Mouse (Mus musculus) adrenal gland, postnatal 0 days (tissue): Measurements from ENCODE around the gene Sprr1b. TPM values are rescaled to one million over a fixed set of nuclear protein-coding genes. Genes with fewer than 3 reads are reported as not detected.

Experiments
- polyA plus RNA-seq: library from polyadenylated mRNA; unstranded; fragments of >200 nt; fragmentation: Nextera tagmentation; extraction: Ambion mirVana; gene quantifications from 2 replicates; pipeline ENCODE4 v1.2.1, GENCODE M21; 2015

Sprr1b gene
- 0.32 TPM in 1 of 2 replicates, not detected in the other for polyA plus RNA-seq

GRCm38 (mm10) chr3:92438689-92439088, at the start of gene Sprr1b:
TSS of gene Sprr1b (minus strand) at chr3:92438789.

GRCm38 (mm10) chr3:92485863-92486262, 47.3 kb upstream of the Sprr1b start, which contains the start of gene Sprr1a:
TSS of gene Sprr1a (minus strand) at chr3:92485895.

GRCm38 (mm10) chr3:92458620-92459019, 20.0 kb upstream of the Sprr1b start, which contains the start of gene Sprr3:
TSS of gene Sprr3 (minus strand) at chr3:92458720.

GRCm38 (mm10) chr3:92432282-92432681, 6.3 kb downstream of the Sprr1b start, which contains the start of gene Sprr2k:
TSS of gene Sprr2k (plus strand) at chr3:92432582.

GRCm38 (mm10) chr3:92429323-92429722, 9.3 kb downstream of the Sprr1b start, which contains the start of gene Gm9774:
TSS of gene Gm9774 (minus strand) at chr3:92429423.

GRCm38 (mm10) chr3:92417782-92418181, 20.8 kb downstream of the Sprr1b start, which contains the start of gene Sprr2j-ps:
TSS of gene Sprr2j-ps (plus strand) at chr3:92418082.

GRCm38 (mm10) chr3:92407691-92408090, 30.9 kb downstream of the Sprr1b start, which contains the start of gene Sprr2i:
TSS of gene Sprr2i (plus strand) at chr3:92407991.

Other genes starting within 250 kb of the Sprr1b start
- gene Sprr2a1, start 223.0 kb downstream of the Sprr1b start, polyA plus RNA-seq: 0.39 TPM in 1 of 2 replicates, not detected in the other
- 2.6 and 32.2 TPM in 2 replicates for gene Sprr2a2, start 222.9 kb downstream of the Sprr1b start, polyA plus RNA-seq
- 0.59 and 1.6 TPM in 2 replicates for gene Sprr2a3, start 153.4 kb downstream of the Sprr1b start, polyA plus RNA-seq
- gene Sprr2b, start 122.2 kb downstream of the Sprr1b start, polyA plus RNA-seq: not detected in 2 replicates
- gene Sprr2d, start 99.6 kb downstream of the Sprr1b start, polyA plus RNA-seq: not detected in 2 replicates
- not detected in 2 replicates for gene Sprr2e, start 86.6 kb downstream of the Sprr1b start, polyA plus RNA-seq
- not detected in 2 replicates for gene Sprr2f, start 73.6 kb downstream of the Sprr1b start, polyA plus RNA-seq
- 0.36 TPM in 1 of 2 replicates, not detected in the other for gene Sprr2h, start 53.1 kb downstream of the Sprr1b start, polyA plus RNA-seq
- gene Sprr2i, start 30.8 kb downstream of the Sprr1b start, polyA plus RNA-seq: 0.22 TPM in 1 of 2 replicates, not detected in the other
- 0.39 TPM in 1 of 2 replicates, not detected in the other for gene Sprr2j-ps, start 20.7 kb downstream of the Sprr1b start, polyA plus RNA-seq
- 6.7 and 8.1 TPM in 2 replicates for gene Gm9774, start 9.4 kb downstream of the Sprr1b start, polyA plus RNA-seq
- gene Sprr2k, start 6.2 kb downstream of the Sprr1b start, polyA plus RNA-seq: not detected in 2 replicates
- 0.25 and 4.2 TPM in 2 replicates for gene Sprr3, start 19.9 kb upstream of the Sprr1b start, polyA plus RNA-seq
- gene Sprr1a, start 47.1 kb upstream of the Sprr1b start, polyA plus RNA-seq: 1.6 and 7.8 TPM in 2 replicates
- not detected in 2 replicates for gene Sprr4, start 61.7 kb upstream of the Sprr1b start, polyA plus RNA-seq
- gene 2310046K23Rik, start 95.7 kb upstream of the Sprr1b start, polyA plus RNA-seq: not detected in 2 replicates
- gene Ivl, start 134.9 kb upstream of the Sprr1b start, polyA plus RNA-seq: 0.38 TPM in 1 of 2 replicates, not detected in the other
- 0.15 and 0.84 TPM in 2 replicates for gene Smcp, start 150.2 kb upstream of the Sprr1b start, polyA plus RNA-seq
- gene 2210017I01Rik, start 168.7 kb upstream of the Sprr1b start, polyA plus RNA-seq: not detected in 2 replicates
- gene Lce6a, start 182.9 kb upstream of the Sprr1b start, polyA plus RNA-seq: 3.2 and 3.3 TPM in 2 replicates
- 0.71 TPM in 1 of 2 replicates, not detected in the other for gene Lce1a1, start 209.5 kb upstream of the Sprr1b start, polyA plus RNA-seq
- gene Lce1b, start 218.1 kb upstream of the Sprr1b start, polyA plus RNA-seq: 0.35 TPM in 1 of 2 replicates, not detected in the other
- gene Lce1a2, start 231.5 kb upstream of the Sprr1b start, polyA plus RNA-seq: 1.1 TPM in 1 of 2 replicates, not detected in the other
- gene Lce1c, start 240.5 kb upstream of the Sprr1b start, polyA plus RNA-seq: 2.4 TPM in 1 of 2 replicates, not detected in the other
- gene Lce1d, start 248.4 kb upstream of the Sprr1b start, polyA plus RNA-seq: 0.91 TPM in 1 of 2 replicates, not detected in the other